Mouse (Mus musculus) retina, embryonic 14.5 days (tissue): Measurements from ENCODE around the gene Lrrc27.

Experiments used
- DNase-seq: peaks from one replicate; pipeline ENCODE4 v3.0.0-alpha.2; 2015; ENCODE audit warnings: low spot score

Lrrc27 gene

DNA sequence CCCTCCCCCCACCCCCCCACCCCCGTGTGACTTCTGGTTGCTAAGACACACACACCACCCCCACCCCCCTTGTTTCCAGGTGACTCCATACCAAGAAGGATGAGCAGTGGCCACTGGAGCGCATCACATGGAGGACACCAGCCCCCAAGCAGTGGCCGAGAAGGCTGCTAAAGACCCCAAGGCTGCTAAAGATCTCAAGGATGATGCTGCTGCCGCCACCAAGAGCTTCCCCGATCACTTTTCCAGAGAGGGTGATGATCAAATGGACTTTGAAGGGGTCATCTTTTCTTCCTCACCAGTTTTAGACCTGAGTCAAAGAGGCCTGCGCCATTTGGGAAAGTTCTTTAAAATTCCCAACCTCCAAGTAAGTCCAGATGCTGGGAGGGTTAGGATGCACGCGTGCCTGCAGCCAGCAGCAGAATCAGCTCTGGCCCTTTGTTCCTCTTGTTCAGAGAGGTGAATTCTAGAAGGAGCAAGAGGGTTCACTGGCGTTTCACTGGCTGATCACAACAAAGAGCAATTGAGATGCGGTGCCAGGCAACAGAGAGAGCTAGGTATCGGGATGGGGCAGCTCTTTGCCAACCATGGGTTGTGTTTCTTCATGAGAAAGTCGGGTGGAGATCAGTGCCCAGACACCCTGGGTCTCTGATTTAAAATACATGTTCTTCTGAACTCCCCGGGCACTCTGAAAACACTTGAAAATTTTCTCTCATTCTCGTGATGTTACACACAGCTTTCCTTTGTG, 2.0 kb downstream of the Lrrc27 start:
- no peak for DNase-seq

DNA sequence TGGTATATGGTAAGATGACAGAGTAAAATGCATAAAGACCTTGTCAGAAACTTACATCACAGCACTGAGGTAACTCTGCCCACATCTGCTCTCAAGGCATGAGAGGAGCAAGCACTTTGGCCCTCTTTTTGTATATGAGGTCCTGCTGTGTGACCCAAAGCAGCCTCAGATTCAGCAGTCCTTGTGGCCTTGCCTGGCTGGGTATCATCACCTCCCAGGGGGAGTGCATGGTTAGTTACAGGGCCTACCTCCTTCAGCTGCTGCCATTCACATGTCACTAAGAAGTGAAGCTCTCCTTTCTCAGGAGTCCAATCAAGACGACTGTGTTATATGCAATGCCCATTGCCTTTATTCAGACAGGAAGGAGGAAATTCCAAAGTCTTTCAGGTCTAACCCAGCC, 2.7 kb downstream of the Lrrc27 start:
- DNase-seq = no peak

DNA sequence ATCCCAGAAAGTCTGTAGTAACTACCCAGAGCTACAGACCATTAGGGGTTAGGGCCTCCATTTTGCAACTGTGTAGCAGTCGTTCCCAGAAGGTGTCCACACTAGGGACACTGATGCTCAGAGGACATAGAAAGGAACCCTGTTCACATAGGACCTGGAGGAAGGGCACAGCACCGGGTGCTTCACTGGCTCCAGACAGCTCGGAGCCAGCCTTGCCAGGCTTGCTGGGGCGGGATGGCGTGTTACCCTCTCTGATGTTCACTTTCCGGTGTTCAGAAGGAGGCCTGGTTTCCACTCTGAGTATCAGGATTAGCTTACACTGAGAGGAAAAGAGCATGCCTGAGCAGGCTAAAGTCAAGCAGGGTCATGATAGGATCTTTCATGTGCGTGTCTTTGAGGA, 3.2 kb downstream of the Lrrc27 start:
- DNase-seq = no peak

DNA sequence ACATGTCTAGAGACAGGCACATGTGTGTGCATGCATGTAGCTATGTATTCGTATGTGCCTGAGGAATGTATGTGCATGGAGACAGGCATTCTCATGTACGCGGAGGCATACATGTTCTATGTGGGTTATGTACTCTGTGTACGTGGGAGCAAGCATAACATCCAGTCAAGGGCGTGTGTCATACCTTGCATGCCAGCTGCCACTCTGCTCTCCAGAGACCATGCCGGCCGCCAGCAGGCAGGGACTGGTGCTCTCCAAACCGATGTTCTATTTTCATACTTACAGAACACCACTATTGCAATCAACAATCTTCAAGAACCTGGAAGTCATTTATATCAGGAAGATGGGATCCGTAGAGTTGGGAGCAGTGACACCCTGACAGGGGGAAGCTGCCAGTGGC, 3.7 kb downstream of the Lrrc27 start:
- no peak for DNase-seq

DNA sequence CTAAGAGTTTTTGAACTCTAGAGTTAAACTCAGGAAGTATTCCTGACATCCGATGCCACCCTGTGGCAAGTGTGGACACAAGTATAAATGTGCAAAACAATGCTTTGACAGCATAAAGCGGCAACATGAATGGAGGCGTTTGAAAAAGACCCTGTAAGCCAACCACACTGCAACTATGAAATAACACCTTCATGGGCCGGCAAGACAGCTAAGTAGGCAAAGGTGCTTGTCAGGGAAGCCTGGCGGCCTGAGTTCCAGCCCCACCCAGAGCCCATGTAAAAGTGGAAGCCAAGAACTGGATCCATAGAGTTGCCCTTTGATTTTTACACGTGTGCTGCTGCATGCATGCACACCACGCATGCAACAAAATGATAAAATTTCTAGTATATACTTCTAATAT, 4.3 kb downstream of the Lrrc27 start:
- no peak for DNase-seq

DNA sequence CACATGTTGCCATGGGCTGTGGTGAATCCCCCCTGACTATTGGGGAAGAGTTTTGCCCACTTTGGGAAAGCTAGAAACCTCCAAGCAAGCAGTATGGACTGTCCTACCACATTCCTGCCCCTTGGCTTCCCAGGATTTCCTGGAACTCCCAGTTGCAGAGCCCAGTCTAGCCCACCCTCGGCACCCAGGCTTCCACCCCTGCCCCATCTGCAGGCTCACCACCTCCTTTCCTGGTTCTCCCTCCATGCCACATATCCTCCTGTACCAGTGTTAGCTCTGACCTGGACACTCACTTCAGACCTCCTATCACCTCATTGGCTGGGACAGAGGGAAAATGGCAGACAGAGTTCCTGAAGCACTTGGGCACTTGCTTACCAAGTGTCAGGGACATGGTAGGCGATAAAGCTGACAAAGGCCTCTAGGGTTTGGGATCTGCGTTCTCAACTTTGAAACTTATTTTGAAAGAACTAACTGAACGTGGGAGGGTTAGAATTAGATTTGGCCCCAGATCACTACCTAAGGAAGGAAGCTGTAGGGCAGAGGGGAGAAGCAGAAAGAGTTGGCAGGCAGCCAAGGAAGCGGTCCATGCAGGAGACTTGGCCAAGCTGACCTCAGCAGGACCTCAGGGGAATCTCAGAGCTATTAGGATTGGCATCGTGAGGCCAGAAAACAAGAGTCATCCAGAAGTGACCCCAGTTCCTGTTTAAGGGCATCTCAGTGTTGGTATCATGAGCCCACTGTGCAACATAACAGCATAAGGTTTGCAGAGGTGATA, 6.0 kb downstream of the Lrrc27 start:
- DNase-seq = no peak

DNA sequence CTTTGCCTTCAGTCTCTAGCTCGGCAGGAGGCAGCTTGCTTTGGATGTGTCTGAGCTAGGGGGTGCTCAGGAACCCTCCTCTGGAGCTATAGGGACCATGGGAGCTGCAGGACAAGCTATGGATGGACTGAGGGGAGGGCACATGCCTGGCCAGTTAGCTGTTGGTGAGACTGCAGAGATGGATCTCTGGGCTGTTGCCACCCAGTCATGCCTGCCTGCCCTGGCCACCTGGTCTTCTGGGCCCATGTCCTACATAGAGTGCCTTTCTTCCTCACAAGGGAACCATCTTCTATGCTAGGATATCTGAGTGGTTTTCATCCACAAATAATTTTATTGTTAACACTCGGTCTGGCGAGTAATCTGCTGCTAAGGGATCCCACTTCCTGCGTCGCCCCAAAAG, 6.7 kb downstream of the Lrrc27 start:
- no peak for DNase-seq

DNA sequence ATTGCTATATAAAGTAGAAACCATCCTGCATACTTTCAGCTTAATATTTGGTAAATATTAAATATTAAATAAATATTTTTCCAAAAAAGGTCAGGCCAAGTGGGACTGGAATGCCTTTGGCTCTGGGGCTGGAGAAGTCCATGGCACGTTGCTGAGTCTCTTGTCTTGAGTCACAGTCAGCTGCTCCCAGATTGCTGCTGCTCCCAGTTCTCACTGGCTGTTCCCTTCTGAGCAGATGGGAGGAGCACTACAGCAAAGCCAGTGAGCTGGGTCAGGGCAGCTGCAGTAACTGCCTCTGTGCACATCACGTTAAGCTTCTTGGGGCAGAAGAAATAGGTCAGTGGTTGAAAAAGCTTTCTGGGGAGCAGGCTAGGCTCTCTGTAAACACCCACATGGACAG, 7.5 kb downstream of the Lrrc27 start:
- peak; percentile 82 for DNase-seq

DNA sequence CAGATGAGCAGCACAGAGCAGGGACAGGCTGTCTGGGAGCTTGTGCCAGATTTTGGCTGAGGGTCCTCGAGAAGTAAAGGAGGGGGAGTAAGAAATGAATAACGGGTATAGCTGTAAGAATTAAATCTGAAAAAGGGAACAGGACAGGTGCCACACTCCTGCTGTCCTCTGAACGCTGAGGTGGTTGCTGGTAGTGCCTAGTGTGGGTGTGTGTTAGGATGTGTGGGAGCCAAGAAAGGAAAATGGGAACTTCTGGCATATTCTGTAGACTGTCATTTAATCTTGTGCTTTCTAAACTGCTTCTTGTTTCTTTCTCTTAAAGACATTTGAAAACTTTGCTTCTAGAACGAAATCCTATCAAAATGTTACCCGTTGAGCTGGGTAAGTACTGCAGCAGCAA, 8.3 kb downstream of the Lrrc27 start:
- DNase-seq = no peak

DNA sequence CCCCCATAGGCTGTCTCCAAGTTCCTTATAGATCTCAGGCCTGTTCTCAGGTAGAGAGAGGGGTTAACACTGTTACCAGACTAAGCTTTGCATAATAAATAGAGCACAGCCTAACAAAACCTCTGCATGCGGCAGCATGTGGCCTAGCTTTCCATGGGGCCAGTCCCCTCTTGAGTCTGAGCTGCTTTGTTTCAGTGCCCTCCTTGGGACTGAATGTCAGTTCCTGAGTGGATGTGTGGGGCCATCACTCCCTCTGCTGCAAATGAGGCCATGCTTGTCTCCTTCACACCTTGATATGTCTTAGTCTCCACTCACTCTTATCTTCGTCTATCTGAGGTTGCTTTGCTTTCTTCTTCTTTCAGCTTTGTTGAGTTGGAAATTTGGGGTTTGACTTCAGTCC, 9.1 kb downstream of the Lrrc27 start:
- no peak for DNase-seq

DNA sequence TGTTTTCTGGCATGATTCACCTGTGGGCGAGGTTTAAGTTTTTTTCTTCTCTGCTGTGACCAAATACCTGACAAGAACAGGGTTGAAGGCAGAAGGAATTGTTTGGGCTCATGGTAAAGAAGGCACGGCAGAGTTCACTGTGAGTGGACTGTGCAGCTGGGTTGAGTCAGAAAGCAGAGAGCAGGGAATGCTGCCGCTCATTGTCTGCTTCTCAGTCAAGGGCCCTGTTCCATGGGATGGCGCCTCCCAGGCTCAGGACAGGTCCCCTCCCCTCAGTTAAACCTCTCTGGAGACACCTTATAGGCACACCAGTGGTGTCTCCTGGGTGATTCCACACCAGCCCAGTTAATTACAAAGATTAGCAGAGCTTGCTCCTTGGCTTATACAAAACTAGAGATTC, 9.6 kb downstream of the Lrrc27 start:
- no peak for DNase-seq

DNA sequence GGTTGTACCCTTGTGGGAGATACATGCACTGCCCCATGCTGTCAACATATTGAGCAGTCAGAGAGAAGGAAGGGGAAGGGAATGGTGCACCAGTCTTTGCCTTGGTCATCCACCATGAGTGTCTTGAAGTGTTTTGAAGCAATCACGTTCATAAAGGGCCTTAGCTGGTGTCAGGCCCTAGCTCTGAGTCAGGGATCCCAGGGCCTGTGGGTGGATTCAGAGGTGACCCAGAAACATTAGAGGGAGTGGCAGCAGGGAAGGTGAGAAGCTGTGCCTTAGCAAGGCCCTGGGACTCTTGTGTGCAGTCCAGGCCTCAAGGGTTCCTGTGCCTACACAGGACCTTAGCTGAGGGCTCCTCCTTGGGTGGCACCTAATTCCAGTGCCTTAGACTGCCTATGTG, 11.3 kb downstream of the Lrrc27 start:
- no peak for DNase-seq

DNA sequence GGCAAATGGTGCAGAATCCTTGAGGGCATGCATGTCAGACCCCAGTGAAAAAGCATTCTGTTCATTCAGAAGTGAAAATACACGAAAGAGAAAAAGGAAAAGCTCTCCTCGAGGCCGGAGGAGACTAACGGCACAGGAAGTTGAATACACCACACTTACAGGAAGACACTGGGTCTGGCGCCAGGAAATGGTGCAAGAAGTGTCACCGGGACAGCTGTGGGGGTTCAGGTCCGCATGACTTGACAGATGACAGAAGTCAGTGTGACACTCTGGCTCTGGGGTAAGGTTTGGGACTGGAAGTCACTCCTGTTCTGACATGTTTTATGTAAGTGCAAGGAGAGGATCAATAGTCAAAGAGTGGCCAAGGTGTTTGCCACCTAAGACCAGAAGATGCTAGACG, 11.9 kb downstream of the Lrrc27 start:
- DNase-seq = no peak

DNA sequence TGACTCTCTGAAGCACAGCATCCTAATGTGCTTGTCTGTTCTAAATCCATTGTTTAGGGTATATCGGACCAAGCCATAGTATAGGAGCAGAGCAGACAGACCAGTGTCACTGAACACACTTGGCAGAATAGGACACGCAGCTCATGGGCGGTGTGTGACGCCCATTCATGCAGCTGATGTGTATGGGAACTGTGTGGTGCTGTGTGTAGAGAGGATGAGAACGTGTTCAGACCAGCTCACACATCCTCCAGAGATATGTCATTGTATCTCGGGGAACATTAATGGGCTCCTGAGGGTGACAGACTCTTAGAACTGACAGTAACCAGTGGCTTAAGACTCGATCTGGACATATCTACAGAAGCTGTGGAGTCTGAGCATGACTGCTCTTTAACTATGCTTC, 13.6 kb downstream of the Lrrc27 start:
- no peak for DNase-seq

DNA sequence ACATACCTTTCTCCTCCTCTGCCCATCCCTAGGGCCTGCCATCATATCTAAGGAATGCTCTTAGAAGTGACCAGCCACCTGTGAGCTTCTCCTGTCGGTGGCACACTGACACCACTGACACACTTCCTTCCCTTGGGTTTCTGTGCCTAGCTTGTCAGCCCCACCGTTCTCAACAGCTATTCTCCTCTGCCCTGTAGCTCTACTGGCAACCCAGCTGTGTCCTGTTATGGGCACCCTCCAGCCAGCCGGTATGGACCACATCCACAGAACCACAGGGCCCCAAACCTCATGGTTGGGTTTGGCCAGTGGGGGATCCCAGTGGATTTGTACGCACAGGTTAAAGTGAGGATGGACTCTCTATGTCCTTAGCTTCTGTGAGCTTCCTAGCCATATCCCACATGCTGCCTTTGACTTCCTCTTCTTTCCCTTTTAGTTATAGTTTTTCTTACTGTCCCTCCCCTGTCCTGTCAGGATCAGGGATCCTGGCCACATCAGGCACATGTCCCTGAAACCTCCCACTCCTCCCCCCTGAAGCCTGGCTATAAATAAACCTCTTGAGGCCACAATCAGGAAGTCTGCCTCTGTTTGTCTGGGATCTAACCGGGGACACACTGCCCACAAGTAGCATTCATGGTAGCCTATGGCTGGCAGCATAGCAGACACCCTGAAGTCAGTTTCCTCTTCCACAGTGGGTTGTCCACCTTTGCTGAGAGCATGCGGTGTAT, 15.8 kb downstream of the Lrrc27 start:
- no peak for DNase-seq

DNA sequence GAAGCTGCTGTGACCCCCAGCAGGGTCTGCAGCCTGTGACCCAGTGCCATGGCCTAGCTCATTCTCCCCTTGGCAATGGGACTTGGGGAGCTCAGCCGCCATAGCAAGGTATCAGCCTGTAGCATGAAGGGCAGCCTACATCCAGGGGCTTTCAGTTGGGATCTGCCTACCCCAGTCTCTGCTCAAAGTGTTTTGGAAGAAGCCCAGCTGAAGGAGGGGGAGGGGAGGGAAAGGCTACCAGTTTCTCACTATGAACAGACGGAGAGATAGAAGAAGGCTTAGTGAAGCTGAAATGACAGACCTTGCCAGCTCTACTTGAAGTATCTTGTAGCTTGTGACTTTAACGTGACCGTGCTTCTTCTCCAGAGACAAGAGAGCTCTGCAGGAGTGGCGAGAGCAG, 17.0 kb downstream of the Lrrc27 start:
- DNase-seq = no peak

DNA sequence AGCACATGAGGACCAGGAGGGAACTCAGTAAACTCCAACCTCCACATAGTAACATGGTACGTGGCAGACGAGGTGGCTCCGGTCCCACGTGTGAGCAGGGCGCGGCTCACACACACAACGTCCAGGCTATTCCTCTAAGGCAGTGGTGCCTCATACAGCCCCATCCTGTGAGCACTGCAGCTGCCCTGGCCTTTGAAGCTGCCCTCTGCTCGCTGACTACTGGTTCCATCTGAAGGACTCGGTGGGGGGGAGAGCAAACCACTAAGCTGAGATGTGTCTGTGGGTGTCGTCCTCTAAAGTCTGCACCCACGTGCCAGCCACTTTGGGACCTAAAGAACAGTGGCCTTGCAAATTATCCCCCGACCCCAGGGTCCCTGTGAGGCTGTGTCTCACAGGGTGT, 17.5 kb downstream of the Lrrc27 start:
- DNase-seq = no peak

DNA sequence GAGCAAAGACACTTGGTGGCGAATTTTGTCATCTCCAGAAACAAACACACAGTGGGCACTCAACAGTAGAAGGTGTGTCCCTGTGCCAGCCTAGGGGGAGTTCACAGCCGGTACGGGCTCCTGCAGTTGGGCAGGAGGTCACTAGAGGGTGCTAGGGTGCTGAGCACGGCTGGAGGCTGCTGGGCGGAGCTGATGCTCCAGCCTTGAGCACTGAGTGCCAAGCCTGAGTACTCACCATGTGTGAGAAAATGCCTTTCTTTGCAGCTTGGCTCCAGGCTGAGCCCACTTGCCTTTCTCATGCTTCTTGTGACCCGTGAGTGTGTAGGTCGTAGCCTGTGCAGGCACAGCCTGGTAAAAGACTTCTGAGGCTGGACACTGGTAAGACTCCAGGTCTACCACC, 20.9 kb downstream of the Lrrc27 start:
- DNase-seq = peak; percentile 92

DNA sequence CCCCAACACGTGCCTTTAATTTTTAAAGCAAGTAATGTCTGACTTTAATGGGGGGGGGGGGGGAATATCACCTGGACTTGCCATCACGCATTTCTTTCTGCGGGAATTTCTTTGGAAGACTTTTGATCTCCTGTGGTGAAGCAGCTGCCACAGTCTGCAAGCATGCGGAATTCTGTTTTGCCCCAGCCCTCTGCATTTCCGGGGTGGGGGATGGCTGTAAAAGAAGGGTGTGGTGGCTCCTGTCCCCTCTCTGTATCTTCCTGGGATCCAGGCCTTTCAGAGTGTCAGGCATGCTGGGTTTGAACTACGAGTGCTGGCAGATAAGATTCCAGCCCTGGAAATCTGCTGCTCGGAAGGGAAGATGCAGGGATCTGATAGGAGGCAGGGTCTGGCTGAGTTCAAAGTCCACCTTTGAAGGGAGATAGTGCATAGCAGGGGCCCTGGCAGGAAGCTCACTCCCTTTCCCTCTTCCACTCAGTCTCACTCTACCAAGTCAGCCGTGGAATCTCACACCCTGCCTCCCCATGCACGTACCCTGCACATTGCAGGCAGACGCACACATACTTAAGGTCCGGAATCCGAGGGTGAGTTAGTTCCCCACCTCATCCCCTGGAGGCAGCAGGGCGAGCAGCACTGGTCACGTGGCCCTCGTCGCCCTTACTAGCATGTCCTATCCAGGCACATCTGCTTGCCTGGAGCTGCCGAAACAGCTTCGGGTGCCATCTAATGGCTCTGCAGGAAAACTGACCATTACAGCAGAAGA, 21.8 kb downstream of the Lrrc27 start:
- peak; percentile 80 for DNase-seq

DNA sequence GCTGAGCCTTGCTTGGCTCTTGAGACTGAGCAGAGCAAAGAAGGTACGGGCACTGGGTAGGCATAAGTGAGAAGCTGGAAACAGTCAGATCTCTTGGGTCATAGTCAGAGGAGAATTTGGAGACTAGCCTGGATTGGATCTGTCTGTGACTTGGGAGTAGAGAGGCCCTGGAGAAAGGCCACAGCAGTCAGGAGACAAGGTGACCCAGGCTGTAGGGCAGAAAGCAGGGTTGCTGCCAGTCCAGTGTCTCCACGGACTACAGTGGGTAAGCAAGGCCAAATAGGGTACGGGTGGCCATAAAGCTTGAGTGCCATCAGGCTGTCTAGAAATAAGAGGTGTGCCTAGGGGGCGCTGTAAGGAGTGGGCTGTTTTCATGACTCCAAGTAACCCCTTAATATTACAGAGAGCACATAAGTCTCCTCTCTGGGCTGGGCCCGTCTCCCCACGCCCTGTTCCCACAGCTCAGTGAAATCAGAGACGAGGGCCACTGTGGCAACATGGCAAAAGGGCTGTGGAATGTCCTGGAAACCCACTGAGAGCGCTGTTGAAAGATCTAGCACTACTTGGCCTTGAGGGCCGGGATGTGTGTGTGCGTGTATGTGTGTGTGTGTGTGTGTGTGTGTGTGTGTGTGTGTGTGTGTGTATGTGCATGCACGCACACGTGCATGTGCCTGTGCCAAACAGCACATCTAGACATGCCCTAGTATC, 23.0 kb downstream of the Lrrc27 start:
- DNase-seq = no peak

DNA sequence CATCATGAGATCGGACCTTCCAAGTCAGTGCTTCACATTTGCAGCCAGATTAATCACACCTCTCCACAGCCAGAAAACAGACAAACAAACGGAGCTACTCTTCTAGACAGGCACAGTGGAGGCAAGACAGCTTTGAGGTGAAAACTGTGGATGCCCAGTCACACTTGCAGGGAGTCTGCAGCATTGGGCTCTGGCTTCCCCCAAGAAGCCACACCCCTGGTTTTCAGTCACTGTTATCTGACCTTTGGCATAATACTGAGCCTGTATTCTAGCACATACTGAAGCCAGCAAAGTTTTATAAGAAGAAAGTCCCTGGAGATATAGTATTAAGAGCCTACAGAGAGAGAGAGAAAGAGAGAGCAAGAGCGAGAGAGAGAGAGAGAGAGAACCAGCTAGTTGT, 26.6 kb downstream of the Lrrc27 start:
- no peak for DNase-seq

DNA sequence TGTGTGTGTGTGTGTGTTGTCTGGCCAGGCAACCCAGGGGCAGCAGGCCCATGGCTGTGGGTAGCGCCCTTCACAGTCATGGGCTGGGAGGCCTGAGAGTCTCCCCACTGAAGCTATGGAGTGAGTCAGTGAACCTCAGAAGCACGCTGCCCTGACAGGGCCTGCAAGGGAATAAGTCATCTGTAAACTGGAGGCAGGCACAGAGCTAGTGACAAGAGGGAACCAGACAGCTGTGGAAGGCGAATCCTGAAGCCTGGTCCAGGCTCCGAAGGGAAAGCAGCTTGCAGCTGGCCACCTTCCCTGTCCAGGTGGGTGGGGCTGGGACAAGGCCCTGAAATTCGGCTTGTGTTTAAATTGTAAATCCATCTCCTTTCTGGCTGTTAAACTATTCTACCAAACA, 33.3 kb downstream of the Lrrc27 start:
- peak; percentile 32 for DNase-seq
